Mouse (Mus musculus): ENCODE measurements around the gene Cox10. TPM values are rescaled to one million over a fixed set of nuclear protein-coding genes. Genes with fewer than 3 reads are reported as not detected.

The Cox10 gene
- total and polyA plus RNA-seq, 3 experiments, result 39.9 to 374 (median 52.2) TPM

DNA sequence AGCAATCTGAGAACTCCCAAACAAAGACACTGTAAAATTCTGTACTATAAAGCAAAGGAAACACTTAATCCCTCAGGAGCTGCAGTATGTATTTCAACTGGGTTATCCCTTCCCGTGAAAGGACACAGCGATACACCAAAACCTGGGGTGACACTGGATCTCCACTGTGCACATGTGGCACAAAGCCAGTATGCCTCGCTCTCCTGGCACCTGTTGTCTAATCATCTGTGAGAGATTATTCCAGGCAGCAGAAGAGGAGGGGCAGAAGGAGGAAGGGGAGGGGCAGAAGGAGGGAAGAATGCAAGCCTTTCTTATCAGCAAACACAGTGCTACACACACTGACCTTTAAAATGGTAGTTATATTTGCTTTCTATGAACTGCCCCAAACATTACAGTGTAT is 75.8 kb downstream of the Cox10 start:
- H3K4me3 ChIP-seq (ENCODE audit: control insufficient read depth in 1 of 2, insufficient read depth in 1 of 2, low read depth in 2 of 2, low read length in 2 of 2), result no peak overlapping the region
- no peaks in the 10 kb centered on the region for H3K9me3 ChIP-seq (replicated peaks; ENCODE audit: insufficient read depth, low read length)
- TF ChIP-seq GATA1 (IDR thresholded peaks at IDR 0.05; ENCODE audit: low read depth, low read length), result peak; percentile 53; the same call in 1 of the 2 replicates
- no peak for TF ChIP-seq MAFK (IDR thresholded peaks at IDR 0.05; ENCODE audit: borderline replicate concordance, low read depth, low read length)
- TF ChIP-seq BHLHE40 (IDR thresholded peaks at IDR 0.05; ENCODE audit: borderline replicate concordance, low read depth, low read length), result 0 out of 2 replicates have a peak, but pooled peaks have one; percentile 13
- peak; percentile 38; the same call in 1 of the 2 replicates for TF ChIP-seq ETS1 (IDR thresholded peaks at IDR 0.05; ENCODE audit: low read depth, low read length)
- peak; percentile 40 for DNase-seq (ENCODE audit: low read depth, low spot score)
- no peak overlapping the region for H3K9ac ChIP-seq (ENCODE audit: control insufficient read depth, low read depth, low read length, poor library complexity, severe bottlenecking)
- peaks cover 0 to 7% of the 10 kb centered on the region in 2 experiments for H3K36me3 ChIP-seq (ENCODE audit: control insufficient read depth in 1 of 2, insufficient read depth in 2 of 2, low read length in 2 of 2)
- no peaks in the 10 kb centered on the region for H3K27me3 ChIP-seq (ENCODE audit: control insufficient read depth in 1 of 2, insufficient read depth in 2 of 2, low read length in 2 of 2)
- no peaks in the 10 kb centered on the region for H3K79me2 ChIP-seq (ENCODE audit: control insufficient read depth, insufficient read depth, low read length, poor library complexity)
- no peak overlapping the region for H3K27ac ChIP-seq (ENCODE audit: control insufficient read depth, low read depth, low read length)
- H3K4me1 ChIP-seq (ENCODE audit: control insufficient read depth in 1 of 2, insufficient read depth in 2 of 2, low read length in 2 of 2), result peaks cover 4 to 5% of the 10 kb centered on the region in 2 experiments

DNA sequence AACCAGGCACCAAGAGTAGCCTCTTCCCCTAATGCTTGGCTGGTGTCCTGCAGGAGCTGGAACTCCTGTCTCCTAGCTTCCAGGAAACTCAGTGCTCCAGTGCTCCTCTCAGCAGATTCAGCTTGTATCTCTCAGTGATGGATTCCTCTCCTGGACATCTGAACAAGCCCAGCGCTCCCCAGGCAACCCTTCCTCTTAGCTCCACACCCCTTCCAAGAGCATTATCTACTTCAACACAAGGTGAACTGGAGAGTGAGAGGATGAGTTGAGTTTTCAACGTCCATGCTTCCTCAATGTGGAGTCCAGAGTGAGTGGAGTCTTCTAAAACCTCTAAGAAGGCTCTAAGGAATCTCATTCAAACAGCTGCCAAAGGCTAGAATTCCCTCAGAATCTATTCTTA is 76.6 kb downstream of the Cox10 start:
- H3K79me2 ChIP-seq (ENCODE audit: control insufficient read depth, insufficient read depth, low read length, poor library complexity), result no peaks in the 10 kb centered on the region
- H3K4me1 ChIP-seq (ENCODE audit: control insufficient read depth in 1 of 2, insufficient read depth in 2 of 2, low read length in 2 of 2), result peaks cover 4 to 5% of the 10 kb centered on the region in 2 experiments
- no peak overlapping the region for H3K9ac ChIP-seq (ENCODE audit: control insufficient read depth, low read depth, low read length, poor library complexity, severe bottlenecking)
- no peak for DNase-seq (ENCODE audit: low read depth, low spot score)
- H3K4me3 ChIP-seq (ENCODE audit: control insufficient read depth in 1 of 2, insufficient read depth in 1 of 2, low read depth in 2 of 2, low read length in 2 of 2), result no peak overlapping the region
- H3K36me3 ChIP-seq (ENCODE audit: control insufficient read depth in 1 of 2, insufficient read depth in 2 of 2, low read length in 2 of 2), result peaks cover 0 to 7% of the 10 kb centered on the region in 2 experiments
- H3K27ac ChIP-seq (ENCODE audit: control insufficient read depth, low read depth, low read length), result no peak overlapping the region
- no peaks in the 10 kb centered on the region for H3K9me3 ChIP-seq (replicated peaks; ENCODE audit: insufficient read depth, low read length)
- no peaks in the 10 kb centered on the region for H3K27me3 ChIP-seq (ENCODE audit: control insufficient read depth in 1 of 2, insufficient read depth in 2 of 2, low read length in 2 of 2)
- no peak for TF ChIP-seq MAX (IDR thresholded peaks at IDR 0.05; ENCODE audit: low read length)

DNA sequence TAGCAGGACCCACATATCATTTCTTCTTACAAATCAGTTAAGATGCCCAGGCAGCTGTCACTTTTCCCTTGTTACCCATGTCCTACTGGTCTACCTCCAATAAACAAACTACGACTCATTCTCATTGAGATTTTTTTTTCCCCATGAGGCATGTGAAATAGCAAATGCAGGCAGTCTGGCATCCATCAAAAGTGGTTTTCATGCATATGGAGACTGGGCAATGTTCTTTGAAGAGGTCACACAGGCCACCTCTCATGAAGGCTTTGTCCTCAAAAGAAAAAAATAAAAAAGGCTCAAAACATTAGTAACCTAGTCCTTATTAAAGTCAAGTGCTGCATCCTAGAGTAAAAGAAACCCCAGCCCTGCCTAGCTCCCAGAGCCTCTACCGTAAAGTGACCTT is 78.2 kb downstream of the Cox10 start:
- Histone ChIP-seq H3K4me3 (ENCODE audit: control insufficient read depth in 1 of 2, insufficient read depth in 1 of 2, low read depth in 2 of 2, low read length in 2 of 2) (no peak overlapping the region), H3K27me3 (ENCODE audit: control insufficient read depth in 1 of 2, insufficient read depth in 2 of 2, low read length in 2 of 2) (no peaks in the 10 kb centered on the region), H3K79me2 (ENCODE audit: control insufficient read depth, insufficient read depth, low read length, poor library complexity) (no peaks in the 10 kb centered on the region), H3K27ac (ENCODE audit: control insufficient read depth, low read depth, low read length) (no peak overlapping the region), H3K4me1 (ENCODE audit: control insufficient read depth in 1 of 2, insufficient read depth in 2 of 2, low read length in 2 of 2) (peaks cover 4 to 5% of the 10 kb centered on the region in 2 experiments), H3K36me3 (ENCODE audit: control insufficient read depth in 1 of 2, insufficient read depth in 2 of 2, low read length in 2 of 2) (peaks cover 3 to 7% of the 10 kb centered on the region in 2 experiments), H3K9me3 (replicated peaks; ENCODE audit: insufficient read depth, low read length) (no peaks in the 10 kb centered on the region), H3K9ac (ENCODE audit: control insufficient read depth, low read depth, low read length, poor library complexity, severe bottlenecking) (no peak overlapping the region)
- no peak for DNase-seq (ENCODE audit: low read depth, low spot score)
- no peak for TF ChIP-seq JUND (IDR thresholded peaks at IDR 0.05; ENCODE audit: low read depth, low read length)
- TF ChIP-seq TCF12 (IDR thresholded peaks at IDR 0.05; ENCODE audit: low read depth, low read length), result no peak
- TF ChIP-seq MXI1 (IDR thresholded peaks at IDR 0.05; ENCODE audit: low read depth, low read length), result no peak
- TF ChIP-seq BHLHE40 (IDR thresholded peaks at IDR 0.05; ENCODE audit: borderline replicate concordance, low read depth, low read length), result no peak
- no peak for TF ChIP-seq USF1 (IDR thresholded peaks at IDR 0.05; ENCODE audit: low read depth, low read length)
- no peak for TF ChIP-seq ZC3H11A (IDR thresholded peaks at IDR 0.05; ENCODE audit: low read depth, low read length)
- TF ChIP-seq TBP (IDR thresholded peaks at IDR 0.05; ENCODE audit: low read depth, low read length), result no peak
- TF ChIP-seq UBTF (IDR thresholded peaks at IDR 0.05; ENCODE audit: borderline replicate concordance, insufficient read depth, low read depth, low read length), result no peak
- no peak for TF ChIP-seq KAT2A (conservative IDR thresholded peaks at IDR 0.05; ENCODE audit: low read depth, low read length)
- TF ChIP-seq HCFC1 (IDR thresholded peaks at IDR 0.05; ENCODE audit: low read depth, low read length), result no peak
- TF ChIP-seq MEF2A (IDR thresholded peaks at IDR 0.05; ENCODE audit: extremely low read depth, insufficient replicate concordance, low read depth, low read length, poor library complexity, severe bottlenecking), result no peak
- no peak for TF ChIP-seq NRF1 (IDR thresholded peaks at IDR 0.05; ENCODE audit: insufficient read depth, low read depth, low read length, poor library complexity, severe bottlenecking)
